Comparison of ENCODE assay signal across 8 mouse cellular contexts in the genomic region with DNA sequence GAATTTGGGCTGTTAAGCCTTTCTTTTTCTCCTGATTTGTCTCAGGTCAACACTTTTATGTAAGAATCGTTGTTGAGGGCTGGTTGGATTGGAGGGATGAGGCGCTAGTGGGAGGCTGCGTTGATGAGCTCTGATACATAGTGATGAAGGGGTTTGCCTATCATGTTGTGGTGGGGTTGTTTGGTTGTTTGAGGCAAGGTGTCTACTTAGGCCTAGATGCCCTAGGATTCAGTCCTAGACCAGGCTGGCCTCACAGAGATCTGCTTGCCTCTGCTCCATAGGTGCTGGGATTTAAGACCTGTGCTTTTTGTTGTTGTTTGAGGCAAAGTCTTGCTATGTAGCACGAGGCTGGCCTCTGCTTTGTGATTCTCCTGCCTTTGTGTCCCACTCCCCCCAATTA. TPM values are rescaled to one million over a fixed set of nuclear protein-coding genes. Genes with fewer than 3 reads are reported as not detected.
DNase-seq lines count a peak whose midpoint lies in the region; ATAC-seq and TF ChIP-seq lines count a peak whose summit lies in the region.

No protein-coding gene starts in this region.

- H3K27me3 ChIP-seq in thymus, adult 2 months (ENCODE audit: control insufficient read depth, insufficient read depth, low read length): no peaks in the 10 kb centered on the region
- H3K27me3 ChIP-seq in liver, embryonic 12.5 days (replicated peaks): no peaks in the 10 kb centered on the region

- H3K4me1 ChIP-seq in thymus, adult 2 months (replicated peaks; ENCODE audit: control insufficient read depth, insufficient read depth, low read length): peaks cover 26% of the 10 kb centered on the region
- peaks cover 66% of the 10 kb centered on the region for H3K4me1 ChIP-seq in liver, embryonic 12.5 days

- H3K4me2 ChIP-seq in liver, embryonic 12.5 days: peak overlapping the region; percentile 97

- ATAC-seq in liver, embryonic 12.5 days: no peak

- no peak for TF ChIP-seq CTCF in thymus, adult 2 months (IDR thresholded peaks at IDR 0.05; ENCODE audit: borderline replicate concordance, control insufficient read depth, extremely low read depth, insufficient read depth, low read length, poor library complexity)

- TF ChIP-seq POLR2A in thymus, adult 2 months (IDR thresholded peaks at IDR 0.05; ENCODE audit: control insufficient read depth, extremely low read depth, insufficient read depth, low read length, poor library complexity): no peak

- no peaks in the 10 kb centered on the region for H3K9me3 ChIP-seq in liver, embryonic 12.5 days (replicated peaks)

- 27% methylated on average over 4 of the region's 4 CpGs for WGBS in thymus, adult 2 months
- WGBS in liver, embryonic 12.5 days (ENCODE audit: insufficient replicate concordance): 56% methylated on average over 4 of the region's 4 CpGs

- no peak overlapping the region for H3K4me3 ChIP-seq in thymus, adult 2 months (ENCODE audit: control insufficient read depth, insufficient read depth, low read length)
- peak overlapping the region; percentile 85 for H3K4me3 ChIP-seq in liver, embryonic 12.5 days

- no peaks in the 10 kb centered on the region for H3K36me3 ChIP-seq in thymus, adult 2 months (ENCODE audit: control insufficient read depth, insufficient read depth, low read length)
- H3K36me3 ChIP-seq in liver, embryonic 12.5 days: peaks cover 35% of the 10 kb centered on the region

- peak overlapping the region; percentile 61 for H3K27ac ChIP-seq in thymus, adult 2 months (ENCODE audit: control insufficient read depth, insufficient read depth, low read length)
- peak overlapping the region; percentile 98 for H3K27ac ChIP-seq in liver, embryonic 12.5 days

- H3K9ac ChIP-seq in liver, embryonic 12.5 days: peak overlapping the region; percentile 97

- DNase-seq in cerebellum, adult 9-10 months: peak; percentile 19
- no peak for DNase-seq in cerebellum, adult 11 months
- DNase-seq in thymus, adult 2 months: peak; percentile 37
- no peak for DNase-seq in thymus, postnatal 25 days
- DNase-seq in thymus, postnatal 14 days: peak; percentile 35
- no peak for DNase-seq in right cerebral cortex, adult 18-20 months
- no peak for DNase-seq in embryo, embryonic 10.5 days (ENCODE audit: low spot score)

RNA-seq across cellular contexts. Expression of a gene that starts 1.4 kb away (rescaled TPM):
- polyA plus RNA-seq in thymus, adult 2 months (2012; rRNA removed): 44.5 and 59.9 TPM in 2 replicates
- 60.2 and 66.4 TPM in 2 replicates for polyA plus RNA-seq in liver, embryonic 12.5 days (2016; fragmentation: Nextera tagmentation; extraction: Ambion mirVana)

Comparison
In these comparisons a context has a peak if more than half of its experiments do, and no peak if none do; other contexts are left out.
1. DNase-seq: peak in cerebellum, adult 9-10 months (single experiment), thymus, adult 2 months (single experiment) and thymus, postnatal 14 days (single experiment); none in cerebellum, adult 11 months (single experiment), thymus, postnatal 25 days (single experiment), right cerebral cortex, adult 18-20 months (single experiment) and embryo, embryonic 10.5 days (single experiment).